Comparison of ENCODE assay signal across 1 mouse cellular context in the genomic region with DNA sequence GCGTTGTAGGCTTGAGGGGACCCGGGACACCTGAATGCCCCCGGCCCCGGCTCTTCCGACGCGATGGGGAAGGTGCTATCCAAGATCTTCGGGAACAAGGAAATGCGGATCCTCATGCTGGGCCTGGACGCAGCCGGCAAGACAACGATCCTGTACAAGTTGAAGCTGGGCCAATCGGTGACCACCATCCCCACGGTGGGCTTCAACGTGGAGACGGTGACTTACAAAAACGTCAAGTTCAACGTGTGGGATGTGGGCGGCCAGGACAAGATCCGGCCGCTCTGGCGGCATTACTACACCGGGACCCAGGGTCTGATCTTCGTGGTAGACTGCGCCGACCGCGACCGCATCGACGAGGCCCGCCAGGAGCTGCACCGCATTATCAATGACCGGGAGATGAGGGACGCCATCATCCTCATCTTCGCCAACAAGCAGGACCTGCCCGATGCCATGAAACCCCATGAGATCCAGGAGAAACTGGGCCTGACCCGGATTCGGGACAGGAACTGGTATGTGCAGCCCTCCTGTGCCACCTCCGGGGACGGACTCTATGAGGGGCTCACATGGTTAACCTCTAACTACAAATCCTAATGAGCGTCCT.
TF ChIP-seq lines count a peak whose summit lies in the region.

No protein-coding gene starts in this region.

TF ChIP-seq in MEL, 35 proteins besides CTCF, POLR2A, EP300 and RAD21 (continued from another document):
- TF ChIP-seq MAX (IDR thresholded peaks at IDR 0.05; ENCODE audit: low read length), result 0 out of 2 replicates have a peak, but pooled peaks have one; percentile 36
TF ChIP-seq in MEL: peak in this region for 2.
